12 mouse cellular contexts compared by ENCODE assay signal in genomic region chr3:87263436-87263835, GRCm38 (mm10). TPM values are rescaled to one million over a fixed set of nuclear protein-coding genes. Genes with fewer than 3 reads are reported as not detected.
DNase-seq lines count a peak whose midpoint lies in the region; ATAC-seq and TF ChIP-seq lines count a peak whose summit lies in the region.
"Had no signal": no experiment of that assay in that cellular context is flagged by ENCODE, and none has a peak within 500 bp of the region (broad histone marks: within the 10 kb centered on the region; RNA-seq: fewer than 3 reads in every experiment).

Gene Fcrls, minus strand, starts transcription at chr3:87263738.

- no peaks in the 10 kb centered on the region for H3K27me3 ChIP-seq in hindbrain, embryonic 13.5 days
- no peaks in the 10 kb centered on the region for H3K27me3 ChIP-seq in hindbrain, embryonic 10.5 days (ENCODE audit: insufficient read depth, poor library complexity, severe bottlenecking)
- H3K27me3 ChIP-seq in hindbrain, postnatal 0 days (ENCODE audit: insufficient read depth, low read length), result no peaks in the 10 kb centered on the region
- H3K27me3 ChIP-seq in forebrain, embryonic 11.5 days (ENCODE audit: control insufficient read depth, insufficient read depth, low read length), result no peaks in the 10 kb centered on the region
- H3K27me3 ChIP-seq: kidney, embryonic 15.5 days had no signal

- TF ChIP-seq CTCF in hindbrain, postnatal 0 days (IDR thresholded peaks at IDR 0.05; ENCODE audit: low read depth), result no peak

- no peak for DNase-seq in hindbrain, embryonic 10.5 days (ENCODE audit: low spot score)
- DNase-seq in hindbrain, postnatal 0 days (ENCODE audit: low spot score), result no peak
- no peak for DNase-seq in natural killer cell, adult 2 months (ENCODE audit: low spot score in 2 of 2)
- no peak for DNase-seq in frontal cortex, postnatal 14 days (ENCODE audit: low spot score in 2 of 2)
- DNase-seq in forebrain, embryonic 11.5 days (ENCODE audit: low spot score), result no peak
- DNase-seq: adrenal gland, adult 2 months; lung, postnatal 10 days had no signal

- no peak within 1 kb of the TSS for H3K9ac ChIP-seq in hindbrain, embryonic 13.5 days
- no peak within 1 kb of the TSS for H3K9ac ChIP-seq in hindbrain, postnatal 0 days (replicated peaks; ENCODE audit: low read length)
- H3K9ac ChIP-seq in forebrain, embryonic 11.5 days (ENCODE audit: low read length), result no peak within 1 kb of the TSS
- H3K9ac ChIP-seq: kidney, embryonic 15.5 days had no signal

- no peak within 1 kb of the TSS for H3K4me3 ChIP-seq in hindbrain, embryonic 13.5 days
- H3K4me3 ChIP-seq in hindbrain, embryonic 10.5 days, result no peak within 1 kb of the TSS
- H3K4me3 ChIP-seq in brown adipose tissue, adult 24 weeks (ENCODE audit: insufficient read depth, low read depth, low read length), result peak within 1 kb of the TSS; percentile 47
- no peak within 1 kb of the TSS for H3K4me3 ChIP-seq in hindbrain, postnatal 0 days (ENCODE audit: low read length)
- H3K4me3 ChIP-seq in macrophage (ENCODE audit: inconsistent target), result peak within 1 kb of the TSS; percentile 23
- H3K4me3 ChIP-seq in forebrain, embryonic 11.5 days (ENCODE audit: low read depth, low read length), result no peak within 1 kb of the TSS
- H3K4me3 ChIP-seq: heart, embryonic 10.5 days; kidney, embryonic 15.5 days had no signal

- ATAC-seq in hindbrain, embryonic 13.5 days (ENCODE audit: low FRiP score), result no peak
- ATAC-seq in hindbrain, postnatal 0 days, result no peak
- no peak for ATAC-seq in forebrain, embryonic 11.5 days (replicated peaks; ENCODE audit: low FRiP score)

- no peak within 1 kb of the TSS for H3K4me2 ChIP-seq in hindbrain, embryonic 13.5 days
- no peak within 1 kb of the TSS for H3K4me2 ChIP-seq in hindbrain, postnatal 0 days (ENCODE audit: low read depth, low read length)
- H3K4me2 ChIP-seq in forebrain, embryonic 11.5 days (ENCODE audit: low read depth, low read length, severe bottlenecking), result no peak within 1 kb of the TSS
- H3K4me2 ChIP-seq: kidney, embryonic 15.5 days had no signal

- H3K36me3 ChIP-seq in hindbrain, embryonic 13.5 days, result no peaks in the 10 kb centered on the region
- H3K36me3 ChIP-seq in hindbrain, embryonic 10.5 days, result no peaks in the 10 kb centered on the region
- H3K36me3 ChIP-seq in hindbrain, postnatal 0 days (ENCODE audit: insufficient read depth, low read length), result no peaks in the 10 kb centered on the region
- H3K36me3 ChIP-seq in macrophage (ENCODE audit: inconsistent target), result peaks cover 14% of the 10 kb centered on the region; the same call in 1 of the 2 replicates
- no peaks in the 10 kb centered on the region for H3K36me3 ChIP-seq in forebrain, embryonic 11.5 days (ENCODE audit: control insufficient read depth, insufficient read depth, low read length)
- H3K36me3 ChIP-seq: heart, embryonic 10.5 days; kidney, embryonic 15.5 days had no signal

- H3K9me3 ChIP-seq in hindbrain, embryonic 13.5 days, result no peaks in the 10 kb centered on the region
- no peaks in the 10 kb centered on the region for H3K9me3 ChIP-seq in hindbrain, embryonic 10.5 days
- no peaks in the 10 kb centered on the region for H3K9me3 ChIP-seq in hindbrain, postnatal 0 days (ENCODE audit: low read length)
- no peaks in the 10 kb centered on the region for H3K9me3 ChIP-seq in forebrain, embryonic 11.5 days (ENCODE audit: control insufficient read depth, low read length)
- H3K9me3 ChIP-seq: heart, embryonic 10.5 days; kidney, embryonic 15.5 days had no signal

- 90% methylated on average over 7 of the region's 7 CpGs for WGBS in hindbrain, embryonic 13.5 days
- 90% methylated on average over 7 of the region's 7 CpGs for WGBS in hindbrain, embryonic 10.5 days
- 90% methylated on average over 7 of the region's 7 CpGs for WGBS in hindbrain, postnatal 0 days
- WGBS in macrophage (ENCODE audit: missing documents), result 6% methylated on average over 7 of the region's 7 CpGs
- WGBS in forebrain, embryonic 11.5 days, result 88% methylated on average over 7 of the region's 7 CpGs

- no peak within 1 kb of the TSS for H3K27ac ChIP-seq in hindbrain, embryonic 13.5 days
- H3K27ac ChIP-seq in hindbrain, embryonic 10.5 days, result no peak within 1 kb of the TSS
- H3K27ac ChIP-seq in brown adipose tissue, adult 24 weeks (replicated peaks; ENCODE audit: low read depth, low read length), result peak within 1 kb of the TSS; percentile 52
- no peak within 1 kb of the TSS for H3K27ac ChIP-seq in hindbrain, postnatal 0 days
- peak within 1 kb of the TSS; percentile 79 for H3K27ac ChIP-seq in macrophage
- H3K27ac ChIP-seq in forebrain, embryonic 11.5 days (ENCODE audit: low read depth, low read length), result no peak within 1 kb of the TSS
- H3K27ac ChIP-seq: heart, embryonic 10.5 days; kidney, embryonic 15.5 days had no signal

- H3K79me2 ChIP-seq in macrophage (ENCODE audit: inconsistent target), result peaks cover 5% of the 10 kb centered on the region; the same call in 1 of the 2 replicates

- no peaks in the 10 kb centered on the region for H3K4me1 ChIP-seq in hindbrain, embryonic 13.5 days (replicated peaks)
- no peaks in the 10 kb centered on the region for H3K4me1 ChIP-seq in hindbrain, embryonic 10.5 days (replicated peaks)
- H3K4me1 ChIP-seq in brown adipose tissue, adult 24 weeks (ENCODE audit: control insufficient read depth, insufficient read depth, insufficient read length, low read length), result no peaks in the 10 kb centered on the region
- no peaks in the 10 kb centered on the region for H3K4me1 ChIP-seq in hindbrain, postnatal 0 days (ENCODE audit: insufficient read depth, low read length)
- no peaks in the 10 kb centered on the region for H3K4me1 ChIP-seq in forebrain, embryonic 11.5 days (replicated peaks; ENCODE audit: control insufficient read depth, insufficient read depth, low read length)
- H3K4me1 ChIP-seq: kidney, embryonic 15.5 days had no signal

RNA-seq across cellular contexts. Expression of gene Fcrls, which starts in this region (rescaled TPM):
- 11.6 and 13.6 TPM in 2 replicates for polyA plus RNA-seq in hindbrain, embryonic 13.5 days (2015; fragmentation: Nextera tagmentation; extraction: Ambion mirVana)
- polyA plus RNA-seq in hindbrain, embryonic 10.5 days (2016; fragmentation: Nextera tagmentation; extraction: Ambion mirVana), result 3.8 and 7.7 TPM in 2 replicates
- 4.7 and 13.7 TPM in 2 replicates for polyA plus RNA-seq in brown adipose tissue, adult 24 weeks (2012; ENCODE audit: insufficient read depth, insufficient read length, missing spikeins)
- total RNA-seq in hindbrain, postnatal 0 days (2014; rRNA removed), result 16.7 and 21.0 TPM in 2 replicates
- 16.7 and 16.9 TPM in 2 replicates for polyA plus RNA-seq in hindbrain, postnatal 0 days (2015; fragmentation: Nextera tagmentation; extraction: Ambion mirVana)
- total RNA-seq in macrophage (2018; cell fraction: chromatin; rRNA removed), result 10 to 100 TPM in 7 of 26 experiments, 1 to 10 TPM in 18, under 1 TPM in 1; 0.84 to 29.3 (median 6.2) TPM
- 100 to 1,000 TPM in 10 of 26 experiments, 10 to 100 TPM in 16; 12.2 to 177 (median 58.4) TPM for total RNA-seq in macrophage (2018; cell fraction: cytosol; rRNA removed)
- total RNA-seq in macrophage (2018; cell fraction: nucleus; rRNA removed), result 100 to 1,000 TPM in 10 of 26 experiments, 10 to 100 TPM in 15, 1 to 10 TPM in 1; 7.9 to 184 (median 34.2) TPM
- polyA plus RNA-seq in macrophage (2018), result 116 to 293 TPM (median 116 TPM) in 3 replicates
- polyA plus RNA-seq in forebrain, embryonic 11.5 days (2014; fragmentation: Nextera tagmentation; extraction: Ambion mirVana), result 5.0 and 5.8 TPM in 2 replicates

Comparison
In these comparisons a context has a peak if more than half of its experiments do, and no peak if none do; other contexts are left out.
1. H3K27ac ChIP-seq: peak in brown adipose tissue, adult 24 weeks (single experiment) and macrophage (single experiment); none in hindbrain, embryonic 13.5 days (single experiment), hindbrain, embryonic 10.5 days (single experiment), hindbrain, postnatal 0 days (single experiment) and forebrain, embryonic 11.5 days (single experiment).
2. H3K4me3 ChIP-seq: peak in brown adipose tissue, adult 24 weeks (single experiment) and macrophage (single experiment); none in hindbrain, embryonic 13.5 days (single experiment), hindbrain, embryonic 10.5 days (single experiment), hindbrain, postnatal 0 days (single experiment) and forebrain, embryonic 11.5 days (single experiment).